Mouse (Mus musculus): ENCODE results near the gene Cotl1.

Gene Cotl1

DNA sequence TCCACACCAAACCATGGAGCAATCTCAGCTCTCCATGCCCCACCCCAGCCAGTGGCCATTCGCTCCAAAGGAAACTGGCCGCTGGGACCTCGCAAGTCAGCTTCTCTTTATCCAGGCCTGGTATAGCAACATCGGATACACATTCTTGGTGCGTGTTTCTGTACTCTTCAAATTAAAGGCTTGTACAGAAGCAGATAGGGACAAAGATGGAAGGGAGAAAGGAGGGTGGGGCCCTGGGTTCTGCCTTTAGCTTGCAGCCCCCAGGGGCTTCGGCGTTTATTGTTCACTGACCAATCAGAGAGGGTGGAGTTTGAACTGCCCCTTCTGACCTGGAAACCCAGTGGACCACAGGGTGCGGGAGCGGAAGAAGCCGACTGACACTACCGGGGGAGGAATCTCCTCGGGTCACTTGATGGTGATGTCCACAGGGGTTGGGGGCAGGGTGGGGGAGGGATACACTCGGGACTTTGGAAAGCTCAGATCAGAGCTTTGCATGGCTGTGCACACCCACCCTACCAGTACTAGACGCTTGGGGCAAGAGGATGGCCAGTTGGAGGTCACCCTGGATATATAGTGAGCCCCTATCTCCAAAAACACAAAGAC, 824 bp downstream of the Cotl1 start:
- in situ Hi-C loops (cut with MboI; ENCODE audit: low sequenced_read_pairs), result loop anchor here (10.0 kb wide), 2 partner anchors 55 to 155 kb away; no protein-coding TSS in a partner anchor

DNA sequence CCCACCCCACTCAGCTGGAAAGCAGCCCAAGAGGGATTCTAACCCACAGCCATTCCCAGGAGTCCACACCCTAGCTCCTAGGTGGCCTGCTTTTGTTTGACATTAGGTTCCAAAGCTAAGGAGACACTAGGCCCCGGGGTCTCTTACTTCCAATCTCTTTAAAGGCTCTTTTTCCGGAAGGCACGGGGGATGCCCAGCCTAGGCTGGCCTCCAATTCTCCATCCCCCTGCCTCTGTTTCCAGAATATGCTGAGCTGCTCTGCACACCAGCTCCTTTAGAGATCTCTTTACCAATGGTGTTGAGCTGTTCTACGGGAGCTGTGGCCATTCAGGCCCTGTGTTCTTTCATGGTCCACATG, 1.4 kb downstream of the Cotl1 start:
- in situ Hi-C loops (cut with MboI; ENCODE audit: low sequenced_read_pairs), result no loop called here

DNA sequence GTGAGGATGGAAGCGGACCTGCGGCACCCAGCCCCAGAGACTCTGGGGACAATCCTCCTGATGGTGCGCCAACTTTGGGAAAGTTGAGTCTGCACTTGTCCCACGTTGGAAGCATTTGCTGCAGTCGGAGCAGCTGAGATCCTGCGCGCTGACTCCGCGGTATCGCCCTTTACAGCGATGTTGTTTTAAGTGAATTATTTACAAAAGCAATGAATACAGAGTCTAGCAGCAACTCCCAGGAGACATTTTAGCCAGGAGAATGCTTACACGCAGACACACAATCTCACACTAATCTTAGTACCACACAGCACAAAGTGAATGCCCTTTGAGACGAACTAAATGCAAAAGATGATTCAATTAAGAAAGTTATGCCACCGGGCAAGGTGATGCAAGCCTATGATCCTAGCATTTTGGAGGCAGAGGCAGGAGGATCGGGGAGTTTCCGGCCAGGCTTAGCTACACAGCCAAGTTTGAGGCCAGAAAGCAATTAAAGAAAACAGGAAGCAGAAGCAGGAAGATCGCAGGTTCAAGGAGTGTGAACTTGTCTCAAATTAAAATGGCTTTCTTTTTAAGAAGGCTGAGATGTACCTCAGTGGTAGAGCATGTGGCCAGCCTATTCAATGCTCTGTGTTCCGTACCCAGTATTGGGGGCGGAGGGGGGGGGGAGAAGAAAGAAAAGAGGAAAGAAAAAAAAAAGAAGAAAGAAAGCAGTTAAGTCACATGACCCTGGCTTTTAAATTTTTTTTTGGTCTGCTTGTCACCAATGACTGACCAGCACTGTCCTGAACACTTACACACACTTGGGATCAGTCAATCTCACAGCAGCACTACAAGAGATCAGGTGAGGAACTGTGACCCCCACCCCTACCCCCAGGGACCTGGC, 2.0 kb downstream of the Cotl1 start:
- in situ Hi-C loops (cut with MboI; ENCODE audit: low sequenced_read_pairs), result no loop called here

DNA sequence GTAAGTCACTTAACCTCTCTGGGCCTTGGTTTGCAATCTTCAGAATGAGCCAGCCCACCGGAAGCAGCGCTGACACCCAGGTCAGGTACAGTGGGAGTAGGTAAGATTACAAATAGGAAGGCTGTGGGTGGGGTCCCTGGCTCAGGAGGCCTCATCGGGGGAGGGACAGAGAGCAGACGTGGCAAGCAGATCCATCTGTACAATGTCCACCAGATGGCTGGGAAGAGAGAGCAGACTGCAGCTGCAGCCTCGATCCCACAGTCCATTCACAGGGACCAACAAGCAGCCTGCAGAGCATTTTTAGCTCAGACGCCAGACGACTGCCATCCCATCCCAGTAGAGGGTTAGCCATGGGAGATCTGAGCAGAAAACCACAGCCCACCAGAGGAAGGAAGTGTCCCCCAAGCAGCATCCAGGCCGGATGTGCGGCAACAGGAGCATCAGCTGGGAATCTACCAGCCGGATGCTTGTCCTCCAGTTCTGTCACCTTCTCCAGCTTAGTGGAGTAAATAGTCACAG, 2.7 kb downstream of the Cotl1 start:
- in situ Hi-C loops (cut with MboI; ENCODE audit: low sequenced_read_pairs), result no loop called here

DNA sequence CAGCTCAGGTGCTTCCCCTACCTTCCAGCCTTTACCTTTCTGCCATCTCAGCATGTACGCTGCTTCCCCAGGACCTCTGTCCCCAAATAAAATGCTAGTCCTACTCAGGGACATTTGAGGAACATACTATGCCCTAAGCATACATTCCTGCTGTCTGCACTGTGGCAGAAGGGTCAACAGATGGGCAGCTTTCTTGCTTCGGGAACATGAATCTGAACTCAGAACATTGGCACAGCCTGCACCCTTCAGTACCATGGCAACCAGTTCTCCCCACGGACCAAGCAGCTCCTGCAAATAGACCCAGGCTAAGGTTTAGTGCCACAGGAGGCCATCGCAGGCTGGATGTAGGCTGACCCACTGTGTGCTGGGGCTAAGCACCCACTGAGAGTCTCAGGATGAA, 3.5 kb downstream of the Cotl1 start:
- in situ Hi-C loops (cut with MboI; ENCODE audit: low sequenced_read_pairs), result no loop called here

DNA sequence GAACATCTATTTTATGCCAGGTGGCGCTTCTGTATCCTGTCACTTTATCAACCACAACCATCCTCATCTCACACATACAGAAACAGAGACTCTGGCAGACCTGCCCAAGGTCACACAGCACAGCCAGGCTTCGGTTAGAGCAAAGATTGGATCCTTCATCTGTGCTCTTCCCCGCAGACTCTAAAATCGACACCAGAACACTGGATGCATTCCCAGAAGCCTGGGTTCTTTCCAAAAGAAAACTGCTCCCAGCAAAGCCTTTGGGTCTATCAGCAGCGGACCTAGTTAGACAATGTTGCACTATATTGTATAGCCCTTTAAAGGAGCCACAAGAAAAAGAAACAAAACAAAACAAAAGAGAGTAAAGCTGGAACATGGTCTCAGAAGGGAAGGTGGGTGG, 5.1 kb downstream of the Cotl1 start:
- in situ Hi-C loops (cut with MboI; ENCODE audit: low sequenced_read_pairs), result no loop called here

DNA sequence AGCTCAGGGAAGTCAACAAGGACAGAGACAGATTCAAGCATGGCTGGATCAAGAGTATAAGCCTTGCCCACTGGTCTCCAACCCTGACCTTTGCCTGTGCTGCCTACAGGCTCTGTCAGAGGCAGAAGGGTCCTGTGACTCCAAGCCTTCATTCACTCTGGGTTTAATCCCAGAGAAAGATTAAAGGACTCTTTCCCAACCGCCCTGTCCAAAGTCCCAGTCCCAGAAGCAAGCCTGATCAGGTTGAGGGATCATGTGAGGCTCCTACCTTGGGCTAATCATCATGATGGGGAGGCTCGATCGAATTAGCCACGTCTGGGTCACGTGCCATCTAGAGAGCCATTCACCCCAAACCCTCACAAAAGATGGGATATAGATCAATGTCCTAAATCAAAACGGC, 5.7 kb downstream of the Cotl1 start:
- in situ Hi-C loops (cut with MboI; ENCODE audit: low sequenced_read_pairs), result no loop called here

DNA sequence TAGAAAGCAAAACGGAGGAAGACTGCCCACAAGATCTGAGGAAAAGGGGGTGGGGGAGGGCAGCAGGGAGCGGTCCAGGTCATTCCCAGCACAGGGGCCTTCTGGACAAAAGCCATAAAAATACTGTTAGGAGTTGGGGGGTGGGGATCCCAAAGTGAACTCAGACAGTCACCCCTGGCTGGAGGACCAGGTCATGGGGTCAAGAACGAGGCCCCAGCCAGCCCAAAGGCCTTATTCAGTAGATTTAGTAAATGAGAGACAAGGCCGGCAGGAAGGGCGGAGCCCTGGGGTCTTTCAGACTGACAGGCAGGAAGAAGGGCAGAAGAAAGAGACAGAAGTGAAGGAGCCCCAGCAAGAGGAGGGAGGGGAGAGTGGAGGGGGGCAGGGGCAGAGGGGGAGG, 7.4 kb downstream of the Cotl1 start:
- in situ Hi-C loops (cut with MboI; ENCODE audit: low sequenced_read_pairs), result no loop called here

DNA sequence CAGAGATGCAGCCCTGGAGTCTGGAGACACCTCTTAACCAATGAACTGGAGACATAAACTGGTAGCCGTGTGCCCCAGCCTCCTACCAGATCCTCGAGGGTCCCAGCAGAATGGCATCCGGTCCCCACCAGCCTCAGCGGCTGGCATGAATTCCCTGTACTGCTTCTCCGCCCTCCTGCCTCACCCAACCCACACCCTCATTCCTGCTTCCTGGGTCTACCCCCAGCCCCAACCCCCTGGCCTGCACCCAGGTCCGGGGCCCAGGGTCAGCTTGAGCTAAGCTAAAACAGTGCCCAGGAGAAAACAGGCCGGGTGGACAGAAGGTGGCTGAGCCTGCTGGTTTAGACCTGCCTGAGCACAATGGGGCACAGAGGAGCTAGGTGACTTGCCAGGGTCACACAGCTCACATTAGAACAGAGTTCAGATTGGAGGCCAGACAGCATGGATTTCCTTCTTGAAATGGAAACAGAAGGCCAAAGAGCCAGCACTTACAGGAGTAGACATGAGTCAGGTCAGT, 8.2 kb downstream of the Cotl1 start:
- in situ Hi-C loops (cut with MboI; ENCODE audit: low sequenced_read_pairs), result no loop called here

DNA sequence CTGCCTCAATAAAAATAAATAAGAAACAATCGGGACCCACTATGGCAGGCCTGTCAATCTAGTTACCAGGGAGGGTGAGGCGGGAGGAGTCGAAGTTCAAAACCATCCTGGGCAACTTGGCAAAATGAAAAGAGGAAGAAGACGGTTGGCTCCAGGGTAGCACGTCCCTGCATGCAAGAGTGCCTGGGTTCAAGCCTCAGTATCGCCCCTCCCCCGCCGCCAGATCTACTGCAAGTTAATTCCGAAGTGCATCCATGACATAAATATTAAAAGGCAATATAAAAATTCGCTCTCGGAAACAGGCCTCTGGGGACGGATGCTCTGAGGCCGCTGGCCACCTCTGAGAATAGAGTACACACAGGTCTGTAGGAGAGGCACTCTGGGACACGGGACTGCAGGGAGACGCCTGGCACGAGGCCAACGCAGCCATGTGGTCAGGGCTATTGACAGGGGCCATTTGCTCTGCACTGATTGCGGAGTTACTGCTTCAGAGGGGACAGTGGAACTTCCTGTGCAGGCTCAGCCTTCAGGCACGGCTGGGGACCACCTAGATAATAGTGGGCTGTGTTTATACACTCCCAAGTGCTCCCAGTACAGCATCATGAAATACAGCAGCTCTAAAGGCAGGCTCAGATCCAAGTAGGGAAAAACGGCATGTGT, 8.9 kb downstream of the Cotl1 start:
- in situ Hi-C loops (cut with MboI; ENCODE audit: low sequenced_read_pairs), result no loop called here

DNA sequence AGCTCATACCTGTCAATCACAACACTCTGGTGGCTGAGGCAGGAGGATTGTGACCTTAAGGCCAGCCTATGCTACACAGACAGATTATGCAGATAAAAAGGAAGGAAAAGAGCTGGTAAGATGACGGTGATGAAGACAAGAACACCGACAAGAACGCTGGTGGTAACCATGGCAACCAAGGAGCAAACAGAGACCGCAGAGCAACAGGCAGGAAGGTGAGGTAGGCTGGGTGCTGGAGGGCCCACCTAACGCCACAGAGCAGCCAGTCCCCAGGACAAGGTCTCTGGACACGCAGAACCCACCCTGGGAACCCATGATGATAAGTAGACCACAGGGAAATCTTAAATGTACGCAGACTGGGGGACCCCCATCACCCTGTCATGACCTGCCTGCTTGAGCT, 9.8 kb downstream of the Cotl1 start:
- in situ Hi-C loops (cut with MboI; ENCODE audit: low sequenced_read_pairs), result no loop called here

DNA sequence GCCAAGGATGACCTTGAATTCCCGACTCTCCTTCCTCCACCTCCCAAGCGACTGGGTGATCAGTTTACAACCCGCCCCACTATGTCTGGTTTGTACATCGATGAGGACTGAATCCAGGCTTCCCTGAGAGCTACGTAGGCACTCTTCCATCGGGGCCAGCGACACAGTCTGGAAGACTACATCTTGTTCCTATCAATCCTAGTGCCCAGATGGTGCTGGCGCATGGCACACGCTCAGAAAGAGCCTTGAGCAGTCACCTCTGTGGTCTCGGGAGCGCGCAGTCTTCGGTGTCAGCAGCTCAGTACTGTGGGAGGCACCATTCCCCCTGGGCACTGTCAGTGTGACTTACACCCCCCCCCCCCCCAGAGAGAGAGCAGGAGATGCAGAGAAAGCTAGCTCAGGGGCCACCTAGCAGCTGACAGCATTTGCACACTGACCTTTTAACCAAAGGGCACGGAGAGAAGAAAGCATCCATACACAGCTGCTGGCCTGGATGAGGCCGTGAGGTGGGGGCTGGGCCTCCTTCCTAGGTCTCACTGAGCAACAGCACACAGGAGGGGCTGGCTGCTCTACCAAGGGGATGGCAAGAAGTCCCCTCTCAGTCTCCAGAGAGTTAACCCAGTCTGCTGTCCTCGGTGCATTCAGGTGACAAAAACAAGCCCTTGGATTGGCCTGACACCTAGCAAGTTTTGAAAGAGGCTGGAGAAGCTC, 10.3 kb downstream of the Cotl1 start:
- in situ Hi-C loops (cut with MboI; ENCODE audit: low sequenced_read_pairs), result no loop called here

DNA sequence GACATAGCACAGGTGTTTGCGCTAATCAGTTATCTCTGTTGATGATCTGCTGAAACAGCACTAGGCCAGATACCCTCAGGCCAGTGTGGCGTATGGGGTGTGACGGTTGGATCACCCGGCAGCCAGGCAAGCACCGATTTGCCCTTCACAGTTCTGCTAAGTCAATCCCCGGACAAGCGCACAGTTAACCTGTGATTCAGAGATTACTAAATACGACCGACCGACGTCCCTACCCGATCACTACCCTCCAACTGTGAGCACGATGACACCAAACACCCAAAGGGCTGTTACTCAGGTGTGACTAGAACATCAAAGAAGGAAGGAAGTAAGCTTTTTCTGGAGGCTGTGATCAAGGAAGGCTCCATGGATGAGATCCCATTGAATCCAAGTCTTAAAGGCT, 10.9 kb downstream of the Cotl1 start:
- in situ Hi-C loops (cut with MboI; ENCODE audit: low sequenced_read_pairs), result no loop called here

DNA sequence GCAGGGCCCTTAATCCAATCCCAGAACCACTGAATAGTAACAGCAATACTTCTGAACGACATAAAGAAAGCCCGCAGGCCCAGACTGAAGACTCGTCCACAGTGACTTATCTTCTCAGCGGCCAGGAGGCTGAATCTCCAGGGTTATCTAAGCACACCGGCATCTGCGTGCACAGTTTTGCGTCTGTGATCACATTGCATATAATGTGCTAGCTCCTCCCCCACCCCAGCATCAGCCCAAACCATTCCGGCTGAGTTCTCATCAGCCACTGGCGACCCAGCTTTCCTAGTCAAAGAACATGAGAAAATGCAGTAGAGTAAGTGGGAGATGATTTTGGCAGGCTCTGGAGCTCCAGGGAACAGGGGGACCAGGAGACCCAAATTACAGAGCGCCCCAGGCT, 11.3 kb downstream of the Cotl1 start:
- in situ Hi-C loops (cut with MboI; ENCODE audit: low sequenced_read_pairs), result no loop called here

DNA sequence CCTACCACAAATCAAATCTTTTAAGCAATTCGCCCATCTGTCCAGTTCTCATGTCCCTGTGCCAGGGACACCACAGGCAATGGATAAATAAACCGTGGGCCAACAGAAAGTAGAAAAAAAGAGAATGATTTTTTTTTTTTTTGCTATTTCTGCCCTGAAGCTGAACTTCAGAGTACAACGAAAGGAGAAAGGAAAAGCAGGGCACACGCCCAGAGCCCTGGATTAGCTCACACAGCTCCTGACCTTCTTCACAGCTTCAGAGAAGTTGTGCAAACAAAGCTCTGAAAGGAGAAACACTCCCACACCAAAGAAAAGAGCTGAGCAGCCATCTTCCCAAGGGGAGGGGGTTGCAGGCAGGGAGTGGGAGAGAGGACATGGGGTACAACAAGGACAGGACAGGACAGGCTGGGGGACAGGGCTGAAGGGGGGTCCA, 12.6 kb downstream of the Cotl1 start:
- in situ Hi-C loops (cut with MboI; ENCODE audit: low sequenced_read_pairs), result no loop called here

DNA sequence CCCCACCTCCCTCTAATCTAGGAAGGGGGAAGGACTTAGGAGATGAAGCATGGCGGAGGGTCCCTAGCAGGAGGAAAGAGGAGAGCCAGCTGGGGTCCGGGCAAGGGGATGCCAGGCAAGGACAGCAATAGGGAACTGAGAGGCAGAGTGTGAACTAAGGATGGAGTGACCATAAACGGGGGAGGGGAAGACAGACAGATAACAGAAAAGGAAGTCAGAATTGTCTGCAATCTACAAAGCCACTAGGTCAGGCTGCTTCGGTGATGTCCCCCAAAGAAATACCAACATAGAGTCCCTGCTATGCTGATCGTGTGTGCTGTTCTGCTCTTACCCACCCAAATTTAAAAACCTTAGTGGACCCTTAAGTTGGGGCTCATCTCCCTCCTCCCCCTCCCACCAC, 13.4 kb downstream of the Cotl1 start:
- in situ Hi-C loops (cut with MboI; ENCODE audit: low sequenced_read_pairs), result no loop called here

DNA sequence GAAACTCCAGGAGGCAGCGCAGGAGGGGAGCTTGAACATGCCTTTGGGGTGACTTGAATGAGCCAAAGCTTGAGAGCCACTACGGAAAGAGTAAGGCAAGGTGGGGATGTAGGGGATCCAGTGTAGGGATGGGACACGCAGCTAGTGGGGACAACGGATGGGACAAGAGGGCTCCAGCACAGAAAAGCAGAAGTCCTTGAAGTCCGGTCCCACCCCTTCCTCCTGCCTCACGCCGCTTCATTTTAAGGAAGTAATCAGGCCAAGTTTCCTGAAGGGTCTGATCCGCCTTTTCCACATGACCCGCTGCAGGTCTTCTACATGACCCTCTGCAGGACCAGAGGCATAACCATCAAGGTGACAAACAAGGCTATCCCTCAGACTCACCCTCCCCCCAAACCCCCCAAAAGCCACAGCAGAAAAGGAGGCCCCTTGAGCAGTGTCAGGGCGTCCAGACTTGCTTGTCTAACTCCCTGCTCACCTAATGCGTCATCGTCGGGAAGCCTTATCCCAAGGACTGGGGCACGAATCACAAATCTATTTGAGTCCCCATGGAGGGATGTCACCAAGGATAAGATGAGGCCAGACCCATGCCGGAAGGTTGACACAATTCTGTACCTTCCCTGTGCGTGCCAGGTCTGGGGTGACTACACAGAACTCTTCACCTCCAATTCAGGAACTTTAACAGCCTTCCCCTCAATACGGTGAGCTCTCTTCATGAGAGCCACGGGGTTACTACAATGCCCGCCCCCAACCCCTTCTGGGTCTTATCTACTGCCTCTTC, 14.2 kb downstream of the Cotl1 start:
- in situ Hi-C loops (cut with MboI; ENCODE audit: low sequenced_read_pairs), result no loop called here

DNA sequence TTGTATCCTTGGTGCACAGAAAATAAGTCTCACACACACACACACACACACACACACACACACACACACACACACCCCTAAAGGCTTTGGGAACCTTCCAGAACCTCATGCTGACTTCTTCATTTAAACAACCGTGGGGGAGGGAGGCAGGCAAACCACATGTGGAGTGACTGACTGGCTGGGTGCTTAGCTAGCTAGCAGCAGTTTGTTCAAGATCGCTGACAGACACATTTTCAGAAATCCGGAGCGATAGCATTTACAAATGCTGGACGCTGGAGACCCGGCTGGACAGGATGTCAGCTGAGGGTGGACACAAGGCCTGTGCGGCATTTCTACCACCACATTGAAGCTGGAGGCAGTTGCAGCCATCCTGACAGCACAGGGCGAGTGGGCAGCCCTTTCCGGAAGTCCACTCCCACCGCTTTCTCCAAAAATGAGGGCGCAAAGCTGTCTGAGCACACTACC, 15.5 kb downstream of the Cotl1 start:
- in situ Hi-C loops (cut with MboI; ENCODE audit: low sequenced_read_pairs), result no loop called here

DNA sequence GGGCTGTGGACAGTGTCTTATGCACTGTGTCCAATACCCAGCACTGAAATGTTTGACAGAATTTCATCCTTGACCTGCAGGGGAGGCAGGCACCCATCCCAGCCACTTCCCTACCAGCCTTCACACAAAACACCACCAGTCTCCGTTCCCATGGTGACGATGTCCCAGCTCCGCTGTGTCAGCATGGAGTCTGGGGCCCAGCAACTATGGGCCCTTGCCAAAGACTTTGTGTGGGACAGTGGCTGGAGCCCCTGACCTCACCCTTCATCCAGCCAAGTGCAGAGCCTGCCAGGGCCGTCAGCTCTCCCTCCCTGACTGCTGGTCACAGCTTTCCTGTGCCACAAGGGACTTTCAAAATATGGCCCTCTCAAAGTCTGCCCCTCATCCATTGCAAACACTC, 16.2 kb downstream of the Cotl1 start:
- in situ Hi-C loops (cut with MboI; ENCODE audit: low sequenced_read_pairs), result no loop called here

DNA sequence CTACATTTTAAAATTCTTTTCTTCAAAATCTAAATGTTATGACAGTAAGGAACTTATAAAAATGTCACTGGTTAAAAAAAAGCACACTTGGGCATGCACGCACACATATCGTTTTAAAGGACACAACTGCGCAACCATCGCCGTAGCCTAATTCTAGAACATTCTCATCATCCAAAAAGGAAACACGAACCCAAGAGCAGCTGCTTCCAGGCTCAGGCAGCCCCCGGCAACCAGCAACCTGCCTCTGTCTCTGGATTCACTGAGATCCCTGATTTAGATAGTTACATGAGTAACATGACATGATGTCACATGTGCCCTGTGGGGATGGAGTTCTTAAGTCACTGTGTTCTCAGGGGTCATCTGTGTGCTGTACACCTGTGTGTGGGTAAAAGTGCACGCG, 17.1 kb downstream of the Cotl1 start:
- in situ Hi-C loops (cut with MboI; ENCODE audit: low sequenced_read_pairs), result no loop called here

Data from CH12F3 (cell line).